Mouse (Mus musculus) cerebellum, postnatal 14 days (tissue): ENCODE measurements around the gene Naa80.
"Not testable (repeated sequence)": the region's sequence is repeated elsewhere in the genome, so short reads cannot be mapped to it uniquely, and the experiment has no call there.

ENCODE experiments used
- DNase-seq, 2 experiments: peaks; one replicate each; pipeline ENCODE4 v3.0.0; 2021; ENCODE audit warnings: mixed read lengths in 2 of 2

Gene Naa80

DNA sequence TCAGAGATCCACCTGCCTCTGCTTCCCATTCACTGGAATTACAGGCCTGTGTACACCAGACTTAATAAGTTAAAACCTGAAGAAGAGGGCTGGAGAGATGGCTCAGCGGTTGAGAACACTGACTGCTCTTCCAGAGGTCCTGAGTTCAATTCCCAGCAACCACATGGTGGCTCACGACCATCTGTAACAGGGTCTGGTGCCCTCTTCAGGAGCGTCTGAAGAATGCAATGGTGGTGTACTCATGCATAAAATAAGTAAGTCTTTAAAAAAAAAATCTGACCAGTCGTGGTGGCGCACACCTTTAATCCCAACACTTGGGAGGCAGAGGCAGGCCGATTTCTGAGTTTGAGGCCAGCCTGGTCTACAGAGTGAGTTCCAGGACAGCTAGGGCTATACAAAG, 4.9 kb upstream of the Naa80 start:
- DNase-seq, result not testable (repeated sequence)

- DNase-seq, result peak; percentile 66 to 84
These were observed 2.9 kb upstream of the Naa80 start for GRCm38 (mm10) chr9:107575579-107576356.

DNA sequence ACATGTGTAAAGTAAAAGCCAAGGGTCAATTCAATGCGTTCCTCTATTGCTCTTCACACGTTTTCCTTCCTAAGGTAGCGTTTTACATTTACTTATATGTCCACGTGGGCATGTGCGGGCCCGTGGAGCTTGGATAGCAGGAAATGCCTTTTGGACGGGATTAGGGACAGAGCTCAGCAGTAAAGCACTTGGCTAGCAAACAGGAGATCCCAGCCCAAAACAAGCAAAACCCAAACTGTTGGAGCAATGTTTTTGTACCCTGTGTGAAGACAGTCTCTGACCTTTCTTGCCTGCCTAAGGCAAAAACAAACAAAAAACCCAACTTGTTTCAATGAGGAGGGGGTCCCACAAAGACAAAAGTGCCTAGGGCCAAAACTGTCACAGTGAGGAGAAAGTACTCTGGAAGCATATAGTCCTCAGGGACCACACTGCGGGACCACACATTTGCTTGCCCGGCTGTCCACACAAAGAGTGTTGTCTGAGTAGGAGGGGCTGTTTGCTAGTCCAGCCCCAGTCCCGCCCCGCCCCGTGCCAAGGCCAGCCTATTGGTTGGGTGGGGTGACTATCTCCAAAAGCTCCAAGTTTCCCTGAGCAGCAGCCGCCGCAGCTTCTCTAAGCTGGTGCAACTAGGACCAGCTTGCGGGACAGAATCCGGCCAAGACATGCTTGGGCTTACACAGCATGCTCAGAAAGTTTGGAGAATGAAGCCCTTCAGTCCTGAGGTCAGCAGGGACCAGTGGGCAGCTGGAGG, 2.2 kb upstream of the Naa80 start, which contains the start of gene Hyal1:
Gene Hyal1 (plus strand): TSS at position 571 of the 751 bp plus-strand sequence.
- DNase-seq, result peak; percentile 62 to 80

GRCm38 (mm10) chr9:107577871-107578270, 816 bp upstream of the Naa80 start:
- DNase-seq, result no peak

DNA sequence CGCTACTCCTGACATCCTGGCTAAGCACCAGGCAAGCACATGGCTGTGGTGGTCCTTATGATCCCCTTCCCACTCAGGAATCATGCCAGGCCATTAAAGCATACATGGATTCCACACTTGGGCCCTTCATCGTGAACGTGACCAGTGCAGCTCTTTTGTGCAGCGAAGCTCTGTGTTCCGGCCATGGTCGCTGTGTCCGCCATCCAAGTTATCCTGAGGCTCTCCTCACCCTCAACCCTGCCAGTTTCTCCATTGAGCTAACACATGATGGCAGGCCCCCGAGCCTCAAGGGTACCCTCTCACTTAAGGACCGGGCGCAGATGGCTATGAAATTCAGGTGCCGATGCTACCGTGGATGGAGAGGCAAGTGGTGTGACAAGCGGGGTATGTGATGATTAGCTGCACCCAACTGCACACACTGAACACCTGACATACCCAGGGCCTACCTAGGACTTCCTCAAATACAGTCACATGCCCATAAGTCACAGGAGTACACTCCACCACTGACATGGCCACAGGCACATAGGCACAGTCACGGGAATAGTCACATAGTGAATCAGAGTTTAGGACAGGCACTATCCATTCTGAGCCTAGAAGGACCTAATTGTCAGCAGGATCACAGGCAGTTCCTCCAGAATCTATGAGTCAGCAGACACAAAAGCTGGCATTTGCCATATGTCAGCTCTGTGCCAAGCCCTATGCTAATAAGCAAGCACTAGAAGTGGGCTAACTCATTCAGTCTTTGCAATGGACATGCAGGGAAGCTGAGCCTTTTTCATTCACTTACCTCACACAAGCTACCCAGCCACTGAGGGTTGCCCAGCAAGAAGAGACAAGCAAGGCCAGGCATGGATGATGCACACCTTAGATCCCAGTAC, 575 bp downstream of the Naa80 start:
- DNase-seq, result peak in 1 of 2 experiments; percentile 39

GRCm38 (mm10) chr9:107580501-107581317, 2.0 kb downstream of the Naa80 start, which contains the start of gene Hyal3:
Hyal3 (plus strand) TSS chr9:107580818.
- DNase-seq, result peak; percentile 90 to 91

GRCm38 (mm10) chr9:107581584-107581983, 2.9 kb downstream of the Naa80 start:
- DNase-seq, result no peak

DNA sequence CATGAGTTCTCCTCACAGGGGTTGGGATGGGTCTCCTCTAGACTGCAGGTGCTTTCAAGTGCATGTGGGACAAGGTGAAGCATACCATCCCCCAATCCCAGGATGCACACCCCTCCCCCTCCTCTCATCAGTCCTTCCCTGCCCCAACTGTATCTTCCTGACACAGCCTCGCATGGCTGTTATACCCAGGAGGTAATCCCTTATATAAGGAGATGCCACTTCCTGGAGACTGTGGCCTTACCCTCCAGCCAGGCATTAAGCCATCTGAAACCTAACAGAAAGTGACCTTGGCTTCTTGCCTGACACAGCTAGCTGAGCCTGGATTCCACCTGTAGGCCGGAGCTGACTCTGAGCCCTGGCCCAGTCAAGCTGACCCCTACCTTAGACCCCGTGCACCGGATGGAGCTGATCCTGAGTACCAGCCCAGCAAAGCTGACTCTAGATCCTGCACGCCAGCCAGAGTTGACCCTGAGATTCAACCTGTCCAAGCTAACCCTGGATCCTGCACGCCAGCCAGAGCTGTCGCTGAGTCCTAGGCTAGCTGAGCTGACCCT, 3.9 kb downstream of the Naa80 start:
- DNase-seq, result no peak

- DNase-seq, result no peak
These were observed 4.5 kb downstream of the Naa80 start for GRCm38 (mm10) chr9:107583174-107583573.

- DNase-seq, result no peak
These were observed 7.8 kb downstream of the Naa80 start for GRCm38 (mm10) chr9:107586504-107586903.

DNA sequence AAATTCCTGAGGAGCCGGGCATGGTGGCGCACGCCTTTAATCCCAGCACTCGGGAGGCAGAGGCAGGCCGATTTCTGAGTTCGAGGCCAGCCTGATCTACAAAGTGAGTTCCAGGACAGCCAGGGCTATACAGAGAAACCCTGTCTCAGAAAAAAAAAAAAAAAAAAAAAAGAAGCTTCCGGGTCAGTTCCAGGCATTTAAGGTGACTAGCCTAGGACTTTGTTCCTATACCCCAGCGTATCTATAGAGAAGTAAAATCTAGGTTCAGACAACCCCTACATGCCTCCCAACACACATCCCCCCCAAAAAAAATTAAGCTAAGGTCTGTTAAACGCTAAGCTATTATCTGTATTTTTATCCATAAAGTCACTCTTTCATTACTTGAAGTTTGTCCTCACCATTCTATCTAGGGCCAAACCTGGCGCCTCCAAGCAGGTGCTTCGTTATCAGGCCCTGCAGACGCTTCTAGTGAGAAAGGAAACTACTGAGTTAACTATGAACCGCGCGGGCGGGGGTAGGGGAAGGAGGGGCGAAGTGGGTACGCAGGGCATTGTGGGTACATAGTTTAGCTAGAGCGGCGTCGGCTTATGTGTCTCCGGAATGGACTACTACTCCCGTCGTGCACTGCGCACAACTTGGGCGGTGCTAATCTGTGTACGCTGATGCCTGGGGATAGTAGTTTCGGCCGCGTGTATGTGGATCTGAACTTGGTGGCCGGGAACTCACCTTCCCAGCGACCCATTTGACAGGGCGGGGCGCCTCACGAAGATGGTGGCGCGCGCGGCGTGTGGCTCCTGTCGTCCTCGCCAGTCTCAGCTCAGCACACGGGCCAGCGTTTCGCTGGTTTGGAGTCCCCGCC, 8.5 kb downstream of the Naa80 start, which contains the start of gene Ifrd2:
Gene Ifrd2 (plus strand): TSS at position 669 of the 859 bp plus-strand sequence.
- DNase-seq, result peak; percentile 95 to 96

DNA sequence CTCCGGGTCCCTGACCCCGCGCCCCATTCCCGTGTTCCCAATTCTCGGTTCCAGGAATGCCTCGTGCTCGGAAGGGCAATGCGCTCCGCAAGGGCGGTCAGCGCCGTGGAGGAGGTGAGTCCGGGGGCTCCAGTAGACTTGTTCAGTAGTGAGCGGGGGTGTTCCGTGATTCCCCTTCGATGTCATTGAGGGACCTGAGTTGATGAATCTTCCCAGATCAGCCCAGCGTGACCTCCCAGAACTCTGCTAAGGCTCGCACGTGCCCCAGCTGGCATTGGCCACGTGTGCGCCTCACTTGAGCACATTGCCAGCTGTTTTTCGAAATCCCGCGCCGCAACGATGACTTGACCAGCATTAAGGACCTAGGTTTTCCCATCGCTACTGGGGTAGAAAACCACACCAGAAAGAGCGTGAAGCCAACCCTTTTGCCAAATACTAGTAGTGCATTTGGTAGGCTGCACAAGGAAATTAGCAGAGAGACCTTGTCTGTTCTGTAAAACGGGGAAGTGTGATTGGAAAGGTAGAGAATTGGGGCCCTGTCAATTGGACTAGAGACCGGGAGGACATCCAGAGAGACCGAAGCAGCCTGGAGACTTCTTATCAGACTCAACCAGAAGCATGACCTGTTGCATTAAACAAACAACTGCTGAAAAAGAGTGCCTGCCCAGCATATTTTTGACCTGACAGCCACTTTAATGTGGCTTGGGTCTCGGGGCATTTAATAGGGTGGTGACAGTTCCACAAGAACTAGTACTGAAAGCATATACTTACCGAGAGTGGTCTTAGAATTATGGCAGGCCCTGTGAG, 9.3 kb downstream of the Naa80 start:
- DNase-seq, result peak in 1 of 2 experiments; percentile 60

- DNase-seq, result peak; percentile 39 to 44
These were observed 11.5 kb downstream of the Naa80 start for GRCm38 (mm10) chr9:107590058-107590772.

DNA sequence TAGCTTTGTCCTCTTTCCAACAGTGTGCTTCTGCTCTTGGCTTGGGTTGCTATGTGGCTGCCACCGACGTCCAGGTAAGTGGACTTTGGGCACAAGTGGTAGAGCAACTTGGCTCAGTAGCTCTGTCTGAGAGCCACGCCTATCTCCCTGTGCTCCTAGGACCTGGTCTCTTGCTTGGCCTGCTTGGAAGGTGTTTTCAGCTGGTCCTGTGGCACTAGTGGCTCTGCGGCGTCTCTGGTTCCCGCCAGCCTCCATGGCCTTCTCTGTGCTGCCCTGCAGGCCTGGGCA, 12.0 kb downstream of the Naa80 start:
- no peak for DNase-seq

DNA sequence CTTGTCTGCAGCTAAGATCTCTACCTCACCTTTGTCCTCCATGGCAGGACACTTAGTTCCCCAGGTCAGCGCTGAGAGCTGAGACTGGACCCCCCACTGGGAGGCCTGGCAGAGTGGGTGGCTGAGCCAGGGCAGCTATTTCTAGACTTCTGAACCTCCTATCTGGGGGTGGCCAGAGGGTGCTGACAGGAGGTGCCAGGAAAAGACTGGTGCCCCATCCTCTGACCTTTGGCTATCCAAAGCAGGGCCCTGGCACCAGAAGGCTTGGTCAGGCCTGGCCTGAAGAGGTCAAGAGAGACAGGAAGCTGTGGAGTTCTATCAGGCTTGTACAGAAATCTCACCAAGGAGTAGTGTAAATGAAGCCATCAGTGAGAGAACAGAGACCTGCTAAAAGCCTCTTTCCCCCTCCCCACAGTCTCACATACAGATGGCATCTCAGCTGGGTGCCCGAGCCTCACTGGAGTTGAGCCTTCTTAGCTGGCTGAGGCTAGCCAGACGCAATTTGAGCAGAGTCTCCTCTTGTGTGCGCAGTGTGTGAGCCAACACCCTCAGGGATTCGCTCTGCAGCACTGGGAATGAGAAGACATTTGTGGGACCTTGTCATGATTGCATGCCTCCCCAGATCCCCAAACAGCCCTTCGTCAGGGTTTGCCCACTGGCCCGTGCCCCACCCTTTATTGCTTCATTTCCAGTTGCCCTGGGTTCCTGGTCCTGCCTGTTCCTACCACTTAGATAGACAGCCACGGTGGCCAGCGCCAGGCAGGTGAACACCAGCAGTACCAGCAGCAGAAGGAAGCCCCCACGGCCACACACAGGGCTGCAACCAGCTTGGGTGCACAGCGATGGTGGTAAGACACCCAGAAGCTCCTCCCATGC, 14.7 kb downstream of the Naa80 start:
- DNase-seq, result peak; percentile 89 to 91

DNA sequence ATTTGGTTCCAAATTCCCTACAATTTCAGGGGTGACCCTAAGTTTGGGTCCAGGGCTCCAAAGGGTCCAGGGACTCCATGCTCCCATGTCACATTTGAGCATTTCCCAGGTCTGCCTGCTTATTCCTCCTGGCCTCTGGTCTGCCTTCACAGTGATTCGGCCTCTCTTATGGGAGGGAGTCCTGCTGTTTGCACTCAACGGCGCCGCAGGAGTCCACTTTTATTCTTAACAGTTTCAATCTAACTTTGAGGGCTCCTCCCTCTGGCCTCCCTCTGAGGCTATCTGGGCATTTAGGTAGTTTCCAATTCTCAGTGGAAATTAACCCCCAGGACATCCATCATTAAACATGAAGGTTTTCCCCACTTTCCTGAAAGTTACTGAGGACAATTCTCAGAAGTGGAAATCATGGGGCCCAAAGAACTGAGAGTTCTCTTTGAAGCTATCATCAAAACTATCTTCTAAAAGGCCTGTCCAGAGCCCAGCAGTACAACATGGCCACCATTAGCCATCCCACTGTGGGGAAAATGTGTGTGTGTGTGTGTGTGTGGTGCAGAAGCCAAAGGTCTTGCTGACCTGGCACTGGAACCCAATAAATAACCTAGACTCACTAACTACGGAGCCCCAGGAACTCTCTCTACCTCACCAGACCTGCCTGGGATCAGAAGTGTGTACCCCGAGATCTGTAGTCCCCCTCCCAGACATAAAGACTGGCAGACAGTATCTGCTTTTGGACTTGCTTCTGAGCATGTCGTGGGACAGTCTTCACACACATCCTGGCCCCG, 15.8 kb downstream of the Naa80 start:
- no peak for DNase-seq
